Mouse (Mus musculus) erythroblast, embryonic 14.5 days (primary cell): Measurements from ENCODE around the gene Car12.

ENCODE experiments used
- GATA1 ChIP-seq: IDR thresholded peaks from 2 replicates; pipeline ENCODE4 v1.6.1; 2012; ENCODE audit warnings: low read length, inconsistent platforms, mixed read lengths
- TAL1 ChIP-seq: IDR thresholded peaks from 3 replicates; pipeline ENCODE4 v1.6.1; 2012; ENCODE audit warnings: low read length, inconsistent platforms, mixed read lengths

DNA sequence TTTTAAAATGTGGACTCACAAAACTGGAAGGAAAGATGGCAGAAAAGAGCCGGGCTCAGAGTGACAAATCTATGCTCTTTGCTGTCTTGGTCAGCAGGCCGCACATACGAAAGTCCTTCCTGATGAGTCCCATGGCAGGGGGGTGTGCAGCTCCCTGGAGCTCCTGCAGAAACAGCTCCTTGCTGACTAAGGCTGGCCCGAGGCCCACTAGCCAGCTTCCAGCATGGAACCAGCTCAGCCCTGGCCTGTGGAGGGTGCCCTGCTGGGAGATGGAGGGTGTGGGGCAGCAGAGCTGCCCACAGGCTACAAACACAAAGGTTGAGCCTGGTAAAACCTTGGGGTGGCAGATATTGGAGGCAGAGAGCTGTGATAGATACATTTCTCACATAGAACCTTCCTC lies 10.5 kb upstream of the Car12 start:
- TF ChIP-seq TAL1 (no peak), GATA1 (no peak)
